Mouse (Mus musculus): ENCODE data around the gene Gm867.

- TF ChIP-seq CTCF (IDR thresholded peaks at IDR 0.05; ENCODE audit: borderline replicate concordance, insufficient read depth, low read depth, low read length) (no peak), POLR2A (IDR thresholded peaks at IDR 0.05; ENCODE audit: borderline replicate concordance, insufficient read depth, low read length) (no peak)
These were observed 8.3 kb downstream of the Gm867 start for GRCm38 (mm10) chr10:75932081-75932678.
